Mouse (Mus musculus): ENCODE measurements at regions not wholly inside any gene's neighbourhood (a gene's known extent, or its start where the extent isn't known, plus 50 kb on each side); places are given as distances from the start of the nearest gene placed in this dataset.

GRCm38 (mm10) chr11:64743753-64744152 lies 235.1 kb upstream of the Elac2 start:
- DNase-seq (ENCODE audit: low spot score) (no peak), ATAC-seq (replicated peaks; ENCODE audit: low FRiP score) (no peak)
- Histone ChIP-seq H3K36me3 (ENCODE audit: control insufficient read depth, insufficient read depth, low read length) (no peaks in the 10 kb centered on the region), H3K4me2 (ENCODE audit: low read depth, low read length, severe bottlenecking) (no peak overlapping the region), H3K9me3 (ENCODE audit: control insufficient read depth, low read length) (no peaks in the 10 kb centered on the region), H3K9ac (ENCODE audit: low read length) (no peak overlapping the region), H3K4me1 (replicated peaks; ENCODE audit: control insufficient read depth, insufficient read depth, low read length) (no peaks in the 10 kb centered on the region), H3K27me3 (ENCODE audit: control insufficient read depth, insufficient read depth, low read length) (no peaks in the 10 kb centered on the region), H3K27ac (ENCODE audit: low read depth, low read length) (no peak overlapping the region), H3K4me3 (ENCODE audit: low read depth, low read length) (no peak overlapping the region)
- 83% methylated on average over 4 of the region's 4 CpGs for WGBS

- H3K9me3 ChIP-seq (ENCODE audit: control insufficient read depth, low read length), result no peaks in the 10 kb centered on the region
- DNase-seq (ENCODE audit: low spot score), result no peak
- no peaks in the 10 kb centered on the region for H3K4me1 ChIP-seq (replicated peaks; ENCODE audit: control insufficient read depth, insufficient read depth, low read length)
- WGBS, result 84% methylated on average over 6 of the region's 6 CpGs
- no peaks in the 10 kb centered on the region for H3K36me3 ChIP-seq (ENCODE audit: control insufficient read depth, insufficient read depth, low read length)
- H3K27me3 ChIP-seq (ENCODE audit: control insufficient read depth, insufficient read depth, low read length), result no peaks in the 10 kb centered on the region
- ATAC-seq (replicated peaks; ENCODE audit: low FRiP score), result no peak
- no peak overlapping the region for H3K4me2 ChIP-seq (ENCODE audit: low read depth, low read length, severe bottlenecking)
- H3K9ac ChIP-seq (ENCODE audit: low read length), result no peak overlapping the region
- no peak overlapping the region for H3K27ac ChIP-seq (ENCODE audit: low read depth, low read length)
- no peak overlapping the region for H3K4me3 ChIP-seq (ENCODE audit: low read depth, low read length)
Observed at GRCm38 (mm10) chr11:64746146-64746545, 232.7 kb upstream of the Elac2 start.

- no peak overlapping the region for H3K9ac ChIP-seq (ENCODE audit: low read length)
- ATAC-seq (replicated peaks; ENCODE audit: low FRiP score) (no peak), DNase-seq (ENCODE audit: low spot score) (no peak)
- no peaks in the 10 kb centered on the region for H3K36me3 ChIP-seq (ENCODE audit: control insufficient read depth, insufficient read depth, low read length)
- H3K9me3 ChIP-seq (ENCODE audit: control insufficient read depth, low read length), result no peaks in the 10 kb centered on the region
- no peak overlapping the region for H3K27ac ChIP-seq (ENCODE audit: low read depth, low read length)
- H3K4me2 ChIP-seq (ENCODE audit: low read depth, low read length, severe bottlenecking), result no peak overlapping the region
- H3K4me1 ChIP-seq (replicated peaks; ENCODE audit: control insufficient read depth, insufficient read depth, low read length), result no peaks in the 10 kb centered on the region
- 72% methylated on average over 9 of the region's 9 CpGs for WGBS
- H3K4me3 ChIP-seq (ENCODE audit: low read depth, low read length), result no peak overlapping the region
- H3K27me3 ChIP-seq (ENCODE audit: control insufficient read depth, insufficient read depth, low read length), result no peaks in the 10 kb centered on the region
Observed at GRCm38 (mm10) chr11:64749976-64750375, 228.9 kb upstream of the Elac2 start.

GRCm38 (mm10) chr11:64752299-64752698 lies 226.5 kb upstream of the Elac2 start:
- 58% methylated on average over 3 of the region's 3 CpGs for WGBS
- Histone ChIP-seq H3K4me2 (ENCODE audit: low read depth, low read length, severe bottlenecking) (no peak overlapping the region), H3K27me3 (ENCODE audit: control insufficient read depth, insufficient read depth, low read length) (no peaks in the 10 kb centered on the region), H3K4me3 (ENCODE audit: low read depth, low read length) (no peak overlapping the region), H3K36me3 (ENCODE audit: control insufficient read depth, insufficient read depth, low read length) (no peaks in the 10 kb centered on the region), H3K9ac (ENCODE audit: low read length) (no peak overlapping the region), H3K9me3 (ENCODE audit: control insufficient read depth, low read length) (no peaks in the 10 kb centered on the region), H3K4me1 (replicated peaks; ENCODE audit: control insufficient read depth, insufficient read depth, low read length) (no peaks in the 10 kb centered on the region), H3K27ac (ENCODE audit: low read depth, low read length) (no peak overlapping the region)
- no peak for DNase-seq (ENCODE audit: low spot score)
- no peak for ATAC-seq (replicated peaks; ENCODE audit: low FRiP score)

GRCm38 (mm10) chr11:64752816-64753215 lies 226.0 kb upstream of the Elac2 start:
- H3K9me3 ChIP-seq (ENCODE audit: control insufficient read depth, low read length), result no peaks in the 10 kb centered on the region
- no peak overlapping the region for H3K4me3 ChIP-seq (ENCODE audit: low read depth, low read length)
- no peaks in the 10 kb centered on the region for H3K36me3 ChIP-seq (ENCODE audit: control insufficient read depth, insufficient read depth, low read length)
- no peaks in the 10 kb centered on the region for H3K4me1 ChIP-seq (replicated peaks; ENCODE audit: control insufficient read depth, insufficient read depth, low read length)
- H3K27me3 ChIP-seq (ENCODE audit: control insufficient read depth, insufficient read depth, low read length), result no peaks in the 10 kb centered on the region
- no peak for DNase-seq (ENCODE audit: low spot score)
- H3K9ac ChIP-seq (ENCODE audit: low read length), result no peak overlapping the region
- WGBS, result 57% methylated on average over 7 of the region's 7 CpGs
- H3K4me2 ChIP-seq (ENCODE audit: low read depth, low read length, severe bottlenecking), result no peak overlapping the region
- no peak overlapping the region for H3K27ac ChIP-seq (ENCODE audit: low read depth, low read length)
- ATAC-seq (replicated peaks; ENCODE audit: low FRiP score), result no peak

GRCm38 (mm10) chr11:64754076-64754475 lies 224.8 kb upstream of the Elac2 start:
- H3K4me1 ChIP-seq (replicated peaks; ENCODE audit: control insufficient read depth, insufficient read depth, low read length), result no peaks in the 10 kb centered on the region
- DNase-seq (ENCODE audit: low spot score), result no peak
- WGBS, result 79% methylated on average over 5 of the region's 5 CpGs

GRCm38 (mm10) chr11:64755563-64755962 lies 223.3 kb upstream of the Elac2 start:
- Histone ChIP-seq H3K36me3 (ENCODE audit: control insufficient read depth, insufficient read depth, low read length) (no peaks in the 10 kb centered on the region), H3K27ac (ENCODE audit: low read depth, low read length) (no peak overlapping the region), H3K27me3 (ENCODE audit: control insufficient read depth, insufficient read depth, low read length) (no peaks in the 10 kb centered on the region), H3K9ac (ENCODE audit: low read length) (no peak overlapping the region), H3K4me3 (ENCODE audit: low read depth, low read length) (no peak overlapping the region), H3K9me3 (ENCODE audit: control insufficient read depth, low read length) (no peaks in the 10 kb centered on the region), H3K4me1 (replicated peaks; ENCODE audit: control insufficient read depth, insufficient read depth, low read length) (no peaks in the 10 kb centered on the region), H3K4me2 (ENCODE audit: low read depth, low read length, severe bottlenecking) (no peak overlapping the region)
- no peak for ATAC-seq (replicated peaks; ENCODE audit: low FRiP score)
- DNase-seq (ENCODE audit: low spot score), result no peak
- 90% methylated on average over 1 of the region's 1 CpGs for WGBS

More at GRCm38 (mm10) chr11:64754076-64754475, 224.8 kb upstream of the Elac2 start:
- ATAC-seq (replicated peaks; ENCODE audit: low FRiP score), result no peak
- Histone ChIP-seq H3K36me3 (ENCODE audit: control insufficient read depth, insufficient read depth, low read length) (no peaks in the 10 kb centered on the region), H3K4me2 (ENCODE audit: low read depth, low read length, severe bottlenecking) (no peak overlapping the region), H3K9ac (ENCODE audit: low read length) (no peak overlapping the region), H3K27me3 (ENCODE audit: control insufficient read depth, insufficient read depth, low read length) (no peaks in the 10 kb centered on the region), H3K27ac (ENCODE audit: low read depth, low read length) (no peak overlapping the region), H3K4me3 (ENCODE audit: low read depth, low read length) (no peak overlapping the region), H3K9me3 (ENCODE audit: control insufficient read depth, low read length) (no peaks in the 10 kb centered on the region)

GRCm38 (mm10) chr11:64760626-64761025 lies 218.2 kb upstream of the Elac2 start:
- WGBS, result 92% methylated on average over 3 of the region's 3 CpGs

GRCm38 (mm10) chr11:64762755-64763154 lies 216.1 kb upstream of the Elac2 start:
- DNase-seq (ENCODE audit: low spot score), result no peak
- H3K9me3 ChIP-seq (ENCODE audit: control insufficient read depth, low read length), result no peaks in the 10 kb centered on the region
- no peak for ATAC-seq (replicated peaks; ENCODE audit: low FRiP score)
- no peaks in the 10 kb centered on the region for H3K36me3 ChIP-seq (ENCODE audit: control insufficient read depth, insufficient read depth, low read length)
- H3K27me3 ChIP-seq (ENCODE audit: control insufficient read depth, insufficient read depth, low read length), result no peaks in the 10 kb centered on the region
- H3K27ac ChIP-seq (ENCODE audit: low read depth, low read length), result no peak overlapping the region
- H3K4me3 ChIP-seq (ENCODE audit: low read depth, low read length), result no peak overlapping the region
- H3K9ac ChIP-seq (ENCODE audit: low read length), result no peak overlapping the region
- H3K4me1 ChIP-seq (replicated peaks; ENCODE audit: control insufficient read depth, insufficient read depth, low read length), result peaks cover 3% of the 10 kb centered on the region; the same call in 1 of the 2 replicates
- H3K4me2 ChIP-seq (ENCODE audit: low read depth, low read length, severe bottlenecking), result no peak overlapping the region
- 90% methylated on average over 3 of the region's 3 CpGs for WGBS

More at GRCm38 (mm10) chr11:64760626-64761025, 218.2 kb upstream of the Elac2 start:
- H3K4me2 ChIP-seq (ENCODE audit: low read depth, low read length, severe bottlenecking), result no peak overlapping the region
- H3K9me3 ChIP-seq (ENCODE audit: control insufficient read depth, low read length), result no peaks in the 10 kb centered on the region
- H3K27me3 ChIP-seq (ENCODE audit: control insufficient read depth, insufficient read depth, low read length), result no peaks in the 10 kb centered on the region
- H3K27ac ChIP-seq (ENCODE audit: low read depth, low read length), result no peak overlapping the region
- DNase-seq (ENCODE audit: low spot score), result no peak
- H3K4me1 ChIP-seq (replicated peaks; ENCODE audit: control insufficient read depth, insufficient read depth, low read length), result peaks cover 3% of the 10 kb centered on the region; the same call in 1 of the 2 replicates
- ATAC-seq (replicated peaks; ENCODE audit: low FRiP score), result no peak
- no peak overlapping the region for H3K4me3 ChIP-seq (ENCODE audit: low read depth, low read length)
- H3K9ac ChIP-seq (ENCODE audit: low read length), result no peak overlapping the region
- H3K36me3 ChIP-seq (ENCODE audit: control insufficient read depth, insufficient read depth, low read length), result no peaks in the 10 kb centered on the region

All from forebrain, embryonic 11.5 days (tissue).